Mouse (Mus musculus): ENCODE results near the gene Nfu1.
"Not testable (repeated sequence)": the region's sequence is repeated elsewhere in the genome, so short reads cannot be mapped to it uniquely, and the experiment has no call there.

The Nfu1 gene

GRCm38 (mm10) chr6:87026980-87027379 is 17.9 kb downstream of the Nfu1 start:
- DNase-seq (ENCODE audit: low read depth, low spot score) = no peak

- no peak for DNase-seq (ENCODE audit: low read depth, low spot score)
Measured at GRCm38 (mm10) chr6:87028881-87029280, 19.8 kb downstream of the Nfu1 start.

GRCm38 (mm10) chr6:87031310-87031709 is 22.3 kb downstream of the Nfu1 start:
- DNase-seq (ENCODE audit: low read depth, low spot score) = not testable (repeated sequence)

- no peak for DNase-seq (ENCODE audit: low read depth, low spot score)
Measured at GRCm38 (mm10) chr6:87032401-87032800, 23.4 kb downstream of the Nfu1 start.

- no peak for DNase-seq (ENCODE audit: low read depth, low spot score)
Measured at GRCm38 (mm10) chr6:87034395-87034794, 25.4 kb downstream of the Nfu1 start.

GRCm38 (mm10) chr6:87037826-87038620 is 29.0 kb downstream of the Nfu1 start:
- DNase-seq (ENCODE audit: low read depth, low spot score) = peak; percentile 74

- DNase-seq (ENCODE audit: low read depth, low spot score) = no peak
Measured at GRCm38 (mm10) chr6:87039161-87039560, 30.1 kb downstream of the Nfu1 start.

GRCm38 (mm10) chr6:87040971-87041370 is 31.9 kb downstream of the Nfu1 start:
- DNase-seq (ENCODE audit: low read depth, low spot score) = peak; percentile 83

- no peak for DNase-seq (ENCODE audit: low read depth, low spot score)
Measured at GRCm38 (mm10) chr6:87041431-87041830, 32.4 kb downstream of the Nfu1 start.

GRCm38 (mm10) chr6:87042004-87042336 is 32.9 kb downstream of the Nfu1 start:
- no peak for DNase-seq (ENCODE audit: low read depth, low spot score)

- DNase-seq (ENCODE audit: low read depth, low spot score) = peak; percentile 97
Measured at GRCm38 (mm10) chr6:87042337-87043130, 33.5 kb downstream of the Nfu1 start, which contains the start of gene Gfpt1. Gene Gfpt1, plus strand, starts transcription at chr6:87042846.

- DNase-seq (ENCODE audit: low read depth, low spot score) = no peak
Measured at GRCm38 (mm10) chr6:87043131-87043516, 34.1 kb downstream of the Nfu1 start.

GRCm38 (mm10) chr6:87044895-87045294 is 35.9 kb downstream of the Nfu1 start:
- DNase-seq (ENCODE audit: low read depth, low spot score) = no peak

- no peak for DNase-seq (ENCODE audit: low read depth, low spot score)
Measured at GRCm38 (mm10) chr6:87045507-87045906, 36.5 kb downstream of the Nfu1 start.

GRCm38 (mm10) chr6:87048712-87049111 is 39.7 kb downstream of the Nfu1 start:
- not testable (repeated sequence) for DNase-seq (ENCODE audit: low read depth, low spot score)

GRCm38 (mm10) chr6:87051886-87052425 is 42.9 kb downstream of the Nfu1 start:
- no peak for DNase-seq (ENCODE audit: low read depth, low spot score)

- DNase-seq (ENCODE audit: low read depth, low spot score) = no peak
Measured at GRCm38 (mm10) chr6:87054193-87054592, 45.2 kb downstream of the Nfu1 start.

GRCm38 (mm10) chr6:87059754-87060153 is 50.7 kb downstream of the Nfu1 start:
- no peak for DNase-seq (ENCODE audit: low read depth, low spot score)

GRCm38 (mm10) chr6:87063586-87063985 is 54.5 kb downstream of the Nfu1 start:
- no peak for DNase-seq (ENCODE audit: low read depth, low spot score)

GRCm38 (mm10) chr6:87068209-87068608 is 59.2 kb downstream of the Nfu1 start:
- DNase-seq (ENCODE audit: low read depth, low spot score) = no peak

GRCm38 (mm10) chr6:87069195-87069900 is 60.3 kb downstream of the Nfu1 start:
- no peak for DNase-seq (ENCODE audit: low read depth, low spot score)

- DNase-seq (ENCODE audit: low read depth, low spot score) = no peak
Measured at GRCm38 (mm10) chr6:87070641-87071040, 61.6 kb downstream of the Nfu1 start.
